Mouse (Mus musculus) midbrain, embryonic 11.5 days (tissue): ENCODE measurements around the gene Olfr372. TPM values are rescaled to one million over a fixed set of nuclear protein-coding genes. Genes with fewer than 3 reads are reported as not detected.
"Not testable (repeated sequence)": the region's sequence is repeated elsewhere in the genome, so short reads cannot be mapped to it uniquely, and the experiment has no call there.

ENCODE experiments used
- ATAC-seq: fragments of 200-750 bp; cut with Nextera tagmentation; 2 replicates; pipeline ENCODE4 v1.8.0; 2017; ENCODE audit warnings: moderate TSS enrichment, moderate library complexity; ENCODE audit not compliant: low FRiP score
- DNase-seq: peaks from one replicate; pipeline ENCODE4 v3.0.0; 2015; ENCODE audit warnings: low spot score; ENCODE audit errors: missing footprints
- H3K27ac ChIP-seq: fragments of 300-500 bp; sonication (generic); 2 replicates; pipeline ENCODE4 v1.5.1; 2014; ENCODE audit warnings: low read depth, low read length
- H3K27me3 ChIP-seq: fragments of 300-500 bp; sonication (generic); 2 replicates; pipeline ENCODE4 v1.6.1; 2014; ENCODE audit warnings: mild to moderate bottlenecking, low read length, moderate library complexity, mixed read lengths; ENCODE audit not compliant: control insufficient read depth, insufficient read depth
- H3K36me3 ChIP-seq: fragments of 300-500 bp; sonication (generic); 2 replicates; pipeline ENCODE4 v1.6.1; 2014; ENCODE audit warnings: mild to moderate bottlenecking, low read length, moderate library complexity, mixed read lengths; ENCODE audit not compliant: control insufficient read depth, insufficient read depth
- H3K4me1 ChIP-seq: fragments of 300-500 bp; sonication (generic); 2 replicates; pipeline ENCODE4 v1.6.1; 2014; ENCODE audit warnings: low read length; ENCODE audit not compliant: control insufficient read depth, insufficient read depth
- H3K4me2 ChIP-seq: fragments of 300-500 bp; sonication (generic); 2 replicates; pipeline ENCODE4 v1.6.1; 2014; ENCODE audit warnings: mild to moderate bottlenecking, moderate library complexity
- H3K4me3 ChIP-seq: fragments of 300-500 bp; sonication (generic); 2 replicates; pipeline ENCODE4 v1.5.1; 2014; ENCODE audit warnings: low read depth, low read length
- H3K9ac ChIP-seq: fragments of 300-500 bp; sonication (generic); 2 replicates; pipeline ENCODE4 v1.6.1; 2014; ENCODE audit warnings: low read length
- H3K9me3 ChIP-seq: fragments of 300-500 bp; sonication (generic); 2 replicates; pipeline ENCODE4 v1.6.1; 2016; ENCODE audit warnings: low read length; ENCODE audit not compliant: control insufficient read depth
- WGBS: fragments of 180-500 bp; shearing (Covaris S2); extraction: QIAGEN DNeasy Blood & Tissue Kit; methylation state at CpG from one replicate; pipeline ENCODE4 v1.1.7; 2014; 5-methylcytosine and 5-hydroxymethylcytosine counted together
- polyA plus RNA-seq: library from polyadenylated mRNA; unstranded; fragments of >200 nt; fragmentation: Nextera tagmentation; extraction: Ambion mirVana; gene quantifications from 2 replicates; pipeline ENCODE4 v1.2.1, GENCODE M21; 2014

The Olfr372 gene
- polyA plus RNA-seq, 1 experiment from 2014 or later = not detected

- not testable (repeated sequence) for H3K27me3 ChIP-seq, H3K9me3 ChIP-seq, H3K4me3 ChIP-seq, DNase-seq, H3K36me3 ChIP-seq, H3K4me1 ChIP-seq, H3K9ac ChIP-seq, H3K4me2 ChIP-seq, H3K27ac ChIP-seq, ATAC-seq
- 80% methylated on average over 2 of the region's 2 CpGs for WGBS
Measured at GRCm38 (mm10) chr8:72017339-72017738, 23.7 kb upstream of the Olfr372 start.

GRCm38 (mm10) chr8:72018141-72018540 is 22.9 kb upstream of the Olfr372 start:
- ATAC-seq (no peak), DNase-seq (no peak)
- no peak overlapping the region for H3K4me3 ChIP-seq
- H3K4me2 ChIP-seq = no peak overlapping the region
- no peak overlapping the region for H3K9ac ChIP-seq
- H3K36me3 ChIP-seq = no peaks in the 10 kb centered on the region
- no peak overlapping the region for H3K27ac ChIP-seq
- H3K9me3 ChIP-seq = no peaks in the 10 kb centered on the region
- no peaks in the 10 kb centered on the region for H3K4me1 ChIP-seq
- WGBS = 82% methylated on average over 2 of the region's 2 CpGs
- no peaks in the 10 kb centered on the region for H3K27me3 ChIP-seq

GRCm38 (mm10) chr8:72019022-72019421 is 22.0 kb upstream of the Olfr372 start:
- 78% methylated on average over 1 of the region's 1 CpGs for WGBS
- not testable (repeated sequence) for ATAC-seq, H3K36me3 ChIP-seq, H3K9ac ChIP-seq, H3K4me1 ChIP-seq, H3K27me3 ChIP-seq, DNase-seq, H3K27ac ChIP-seq, H3K4me2 ChIP-seq, H3K4me3 ChIP-seq, H3K9me3 ChIP-seq

- Histone ChIP-seq H3K9ac (no peak overlapping the region), H3K9me3 (no peaks in the 10 kb centered on the region), H3K4me3 (no peak overlapping the region), H3K27ac (no peak overlapping the region), H3K27me3 (no peaks in the 10 kb centered on the region), H3K36me3 (no peaks in the 10 kb centered on the region), H3K4me2 (no peak overlapping the region), H3K4me1 (no peaks in the 10 kb centered on the region)
- DNase-seq = no peak
- no peak for ATAC-seq
- 56% methylated on average over 2 of the region's 2 CpGs for WGBS
Measured at GRCm38 (mm10) chr8:72019816-72020215, 21.2 kb upstream of the Olfr372 start.

GRCm38 (mm10) chr8:72024886-72025285 is 16.1 kb upstream of the Olfr372 start:
- not testable (repeated sequence) for DNase-seq, H3K27me3 ChIP-seq, H3K9ac ChIP-seq, H3K4me1 ChIP-seq, H3K4me3 ChIP-seq, H3K36me3 ChIP-seq, H3K4me2 ChIP-seq, ATAC-seq, H3K27ac ChIP-seq, H3K9me3 ChIP-seq
- 20% methylated on average over 4 of the region's 9 CpGs for WGBS

GRCm38 (mm10) chr8:72032926-72033325 is 8.1 kb upstream of the Olfr372 start:
- not testable (repeated sequence) for H3K4me1 ChIP-seq, H3K27me3 ChIP-seq, H3K9me3 ChIP-seq, H3K9ac ChIP-seq, H3K4me3 ChIP-seq, H3K27ac ChIP-seq, H3K4me2 ChIP-seq, ATAC-seq, DNase-seq, H3K36me3 ChIP-seq
- WGBS = 44% methylated on average over 4 of the region's 4 CpGs

GRCm38 (mm10) chr8:72042493-72042892 is 1.5 kb downstream of the Olfr372 start:
- DNase-seq = no peak
- ATAC-seq = no peak
- no peaks in the 10 kb centered on the region for H3K36me3 ChIP-seq
- no peak overlapping the region for H3K9ac ChIP-seq
- no peaks in the 10 kb centered on the region for H3K27me3 ChIP-seq
- no peak overlapping the region for H3K27ac ChIP-seq
- WGBS = 85% methylated on average over 1 of the region's 1 CpGs
- no peak overlapping the region for H3K4me2 ChIP-seq
- no peak overlapping the region for H3K4me3 ChIP-seq
- no peaks in the 10 kb centered on the region for H3K9me3 ChIP-seq
- H3K4me1 ChIP-seq = no peaks in the 10 kb centered on the region

- H3K27ac ChIP-seq, H3K4me1 ChIP-seq, ATAC-seq: not testable (repeated sequence)
Measured at GRCm38 (mm10) chr8:72054633-72055032, 13.6 kb downstream of the Olfr372 start.

GRCm38 (mm10) chr8:72057643-72058042 is 16.6 kb downstream of the Olfr372 start:
- DNase-seq, H3K9me3 ChIP-seq, H3K4me2 ChIP-seq, H3K9ac ChIP-seq, H3K4me1 ChIP-seq, H3K27ac ChIP-seq, H3K4me3 ChIP-seq, ATAC-seq, H3K27me3 ChIP-seq, H3K36me3 ChIP-seq: not testable (repeated sequence)
- 83% methylated on average over 3 of the region's 4 CpGs for WGBS

More at GRCm38 (mm10) chr8:72054633-72055032, 13.6 kb downstream of the Olfr372 start:
- H3K4me3 ChIP-seq, H3K9ac ChIP-seq, H3K36me3 ChIP-seq, H3K9me3 ChIP-seq, DNase-seq, H3K27me3 ChIP-seq, H3K4me2 ChIP-seq: not testable (repeated sequence)
